Mouse (Mus musculus): ENCODE results near the gene Zfyve28. TPM values are rescaled to one million over a fixed set of nuclear protein-coding genes. Genes with fewer than 3 reads are reported as not detected.

Gene Zfyve28
- polyA plus RNA-seq, 1 experiment from 2014 or later, result 0.72 TPM

- Histone ChIP-seq H3K27ac (ENCODE audit: low read length) (no peak overlapping the region), H3K4me1 (ENCODE audit: control insufficient read depth, insufficient read depth, low read length) (peaks cover 6% of the 10 kb centered on the region), H3K36me3 (ENCODE audit: control insufficient read depth, insufficient read depth) (no peaks in the 10 kb centered on the region), H3K9ac (ENCODE audit: low read length) (no peak overlapping the region), H3K4me2 (ENCODE audit: low read depth, low read length) (no peak overlapping the region), H3K4me3 (ENCODE audit: low read length) (no peak overlapping the region), H3K27me3 (ENCODE audit: control insufficient read depth, insufficient read depth, low read length) (no peaks in the 10 kb centered on the region), H3K9me3 (replicated peaks; ENCODE audit: control insufficient read depth, low read length) (no peaks in the 10 kb centered on the region)
- 74% methylated on average over 7 of the region's 7 CpGs for WGBS
- peak; percentile 24; the same call in 1 of the 2 replicates for ATAC-seq (replicated peaks; ENCODE audit: extremely low read depth, insufficient read depth, low FRiP score)
These were observed 91.8 kb downstream of the Zfyve28 start for GRCm38 (mm10) chr5:34196423-34196822.

GRCm38 (mm10) chr5:34195786-34196185 is 92.5 kb downstream of the Zfyve28 start:
- H3K9me3 ChIP-seq (replicated peaks; ENCODE audit: control insufficient read depth, low read length), result no peaks in the 10 kb centered on the region
- H3K27me3 ChIP-seq (ENCODE audit: control insufficient read depth, insufficient read depth, low read length), result no peaks in the 10 kb centered on the region
- no peaks in the 10 kb centered on the region for H3K36me3 ChIP-seq (ENCODE audit: control insufficient read depth, insufficient read depth)
- H3K27ac ChIP-seq (ENCODE audit: low read length), result no peak overlapping the region
- ATAC-seq (replicated peaks; ENCODE audit: extremely low read depth, insufficient read depth, low FRiP score), result no peak
- H3K4me3 ChIP-seq (ENCODE audit: low read length), result no peak overlapping the region
- H3K4me1 ChIP-seq (ENCODE audit: control insufficient read depth, insufficient read depth, low read length), result peaks cover 4% of the 10 kb centered on the region; the same call in 1 of the 2 replicates
- WGBS, result 87% methylated on average over 12 of the region's 12 CpGs
- H3K9ac ChIP-seq (ENCODE audit: low read length), result no peak overlapping the region
- no peak overlapping the region for H3K4me2 ChIP-seq (ENCODE audit: low read depth, low read length)

- 63% methylated on average over 6 of the region's 6 CpGs for WGBS
- no peak overlapping the region for H3K4me3 ChIP-seq (ENCODE audit: low read length)
- H3K9me3 ChIP-seq (replicated peaks; ENCODE audit: control insufficient read depth, low read length), result no peaks in the 10 kb centered on the region
- no peaks in the 10 kb centered on the region for H3K27me3 ChIP-seq (ENCODE audit: control insufficient read depth, insufficient read depth, low read length)
- H3K27ac ChIP-seq (ENCODE audit: low read length), result no peak overlapping the region
- no peaks in the 10 kb centered on the region for H3K36me3 ChIP-seq (ENCODE audit: control insufficient read depth, insufficient read depth)
- no peak for ATAC-seq (replicated peaks; ENCODE audit: extremely low read depth, insufficient read depth, low FRiP score)
- H3K4me1 ChIP-seq (ENCODE audit: control insufficient read depth, insufficient read depth, low read length), result peaks cover 7% of the 10 kb centered on the region; the same call in 1 of the 2 replicates
- no peak overlapping the region for H3K4me2 ChIP-seq (ENCODE audit: low read depth, low read length)
- no peak overlapping the region for H3K9ac ChIP-seq (ENCODE audit: low read length)
These were observed 93.1 kb downstream of the Zfyve28 start for GRCm38 (mm10) chr5:34194975-34195662.

GRCm38 (mm10) chr5:34194426-34194825 is 93.8 kb downstream of the Zfyve28 start:
- H3K27ac ChIP-seq (ENCODE audit: low read length), result no peak overlapping the region
- ATAC-seq (replicated peaks; ENCODE audit: extremely low read depth, insufficient read depth, low FRiP score), result no peak
- H3K4me3 ChIP-seq (ENCODE audit: low read length), result no peak overlapping the region
- WGBS, result 61% methylated on average over 1 of the region's 1 CpGs
- no peaks in the 10 kb centered on the region for H3K9me3 ChIP-seq (replicated peaks; ENCODE audit: control insufficient read depth, low read length)
- H3K36me3 ChIP-seq (ENCODE audit: control insufficient read depth, insufficient read depth), result no peaks in the 10 kb centered on the region
- H3K4me2 ChIP-seq (ENCODE audit: low read depth, low read length), result no peak overlapping the region
- no peak overlapping the region for H3K9ac ChIP-seq (ENCODE audit: low read length)
- peaks cover 9% of the 10 kb centered on the region for H3K4me1 ChIP-seq (ENCODE audit: control insufficient read depth, insufficient read depth, low read length)
- no peaks in the 10 kb centered on the region for H3K27me3 ChIP-seq (ENCODE audit: control insufficient read depth, insufficient read depth, low read length)

GRCm38 (mm10) chr5:34191843-34192242 is 96.4 kb downstream of the Zfyve28 start:
- ATAC-seq (replicated peaks; ENCODE audit: extremely low read depth, insufficient read depth, low FRiP score), result no peak
- 66% methylated on average over 4 of the region's 4 CpGs for WGBS

GRCm38 (mm10) chr5:34191021-34191420 is 97.2 kb downstream of the Zfyve28 start:
- no peak for ATAC-seq (replicated peaks; ENCODE audit: extremely low read depth, insufficient read depth, low FRiP score)
- no peaks in the 10 kb centered on the region for H3K36me3 ChIP-seq (ENCODE audit: control insufficient read depth, insufficient read depth)
- no peak overlapping the region for H3K4me2 ChIP-seq (ENCODE audit: low read depth, low read length)
- no peaks in the 10 kb centered on the region for H3K27me3 ChIP-seq (ENCODE audit: control insufficient read depth, insufficient read depth, low read length)
- H3K9me3 ChIP-seq (replicated peaks; ENCODE audit: control insufficient read depth, low read length), result no peaks in the 10 kb centered on the region
- H3K9ac ChIP-seq (ENCODE audit: low read length), result no peak overlapping the region
- H3K4me3 ChIP-seq (ENCODE audit: low read length), result no peak overlapping the region
- peaks cover 25% of the 10 kb centered on the region for H3K4me1 ChIP-seq (ENCODE audit: control insufficient read depth, insufficient read depth, low read length)
- no peak overlapping the region for H3K27ac ChIP-seq (ENCODE audit: low read length)
- WGBS, result 50% methylated on average over 4 of the region's 4 CpGs

More at GRCm38 (mm10) chr5:34191843-34192242, 96.4 kb downstream of the Zfyve28 start:
- Histone ChIP-seq H3K4me1 (ENCODE audit: control insufficient read depth, insufficient read depth, low read length) (peaks cover 21% of the 10 kb centered on the region), H3K36me3 (ENCODE audit: control insufficient read depth, insufficient read depth) (no peaks in the 10 kb centered on the region), H3K27me3 (ENCODE audit: control insufficient read depth, insufficient read depth, low read length) (no peaks in the 10 kb centered on the region), H3K4me3 (ENCODE audit: low read length) (no peak overlapping the region), H3K27ac (ENCODE audit: low read length) (no peak overlapping the region), H3K9me3 (replicated peaks; ENCODE audit: control insufficient read depth, low read length) (no peaks in the 10 kb centered on the region), H3K4me2 (ENCODE audit: low read depth, low read length) (no peak overlapping the region), H3K9ac (ENCODE audit: low read length) (no peak overlapping the region)

GRCm38 (mm10) chr5:34189521-34189920 is 98.7 kb downstream of the Zfyve28 start:
- ATAC-seq (replicated peaks; ENCODE audit: extremely low read depth, insufficient read depth, low FRiP score), result no peak
- 52% methylated on average over 1 of the region's 1 CpGs for WGBS
- Histone ChIP-seq H3K36me3 (ENCODE audit: control insufficient read depth, insufficient read depth) (no peaks in the 10 kb centered on the region), H3K27me3 (ENCODE audit: control insufficient read depth, insufficient read depth, low read length) (no peaks in the 10 kb centered on the region), H3K4me1 (ENCODE audit: control insufficient read depth, insufficient read depth, low read length) (peaks cover 40% of the 10 kb centered on the region), H3K9ac (ENCODE audit: low read length) (0 out of 2 replicates have a peak overlapping the region, but pooled peaks have one; percentile 27), H3K27ac (ENCODE audit: low read length) (no peak overlapping the region), H3K4me3 (ENCODE audit: low read length) (no peak overlapping the region), H3K9me3 (replicated peaks; ENCODE audit: control insufficient read depth, low read length) (no peaks in the 10 kb centered on the region), H3K4me2 (ENCODE audit: low read depth, low read length) (no peak overlapping the region)

GRCm38 (mm10) chr5:34188856-34189255 is 99.4 kb downstream of the Zfyve28 start:
- H3K4me3 ChIP-seq (ENCODE audit: low read length), result peak overlapping the region; percentile 75; the same call in 1 of the 2 replicates
- 75% methylated on average over 2 of the region's 2 CpGs for WGBS
- no peaks in the 10 kb centered on the region for H3K27me3 ChIP-seq (ENCODE audit: control insufficient read depth, insufficient read depth, low read length)
- H3K4me2 ChIP-seq (ENCODE audit: low read depth, low read length), result peak overlapping the region; percentile 65
- ATAC-seq (replicated peaks; ENCODE audit: extremely low read depth, insufficient read depth, low FRiP score), result no peak
- peak overlapping the region; percentile 83 for H3K9ac ChIP-seq (ENCODE audit: low read length)
- no peaks in the 10 kb centered on the region for H3K9me3 ChIP-seq (replicated peaks; ENCODE audit: control insufficient read depth, low read length)
- peak overlapping the region; percentile 95; the same call in 1 of the 2 replicates for H3K27ac ChIP-seq (ENCODE audit: low read length)
- H3K36me3 ChIP-seq (ENCODE audit: control insufficient read depth, insufficient read depth), result no peaks in the 10 kb centered on the region
- peaks cover 46% of the 10 kb centered on the region for H3K4me1 ChIP-seq (ENCODE audit: control insufficient read depth, insufficient read depth, low read length)

GRCm38 (mm10) chr5:34187601-34188316 is 100.5 kb downstream of the Zfyve28 start, which contains the start of gene Mxd4:
Gene Mxd4 (minus strand): TSS chr5:34187720.
- Histone ChIP-seq H3K4me2 (ENCODE audit: low read depth, low read length) (peak within 1 kb of the TSS; percentile 83), H3K4me3 (ENCODE audit: low read length) (peak within 1 kb of the TSS; percentile 75), H3K9ac (ENCODE audit: low read length) (peak within 1 kb of the TSS; percentile 84), H3K36me3 (ENCODE audit: control insufficient read depth, insufficient read depth) (no peaks in the 10 kb centered on the region), H3K4me1 (ENCODE audit: control insufficient read depth, insufficient read depth, low read length) (peaks cover 57% of the 10 kb centered on the region), H3K27ac (ENCODE audit: low read length) (peak within 1 kb of the TSS; percentile 95), H3K9me3 (replicated peaks; ENCODE audit: control insufficient read depth, low read length) (no peaks in the 10 kb centered on the region), H3K27me3 (ENCODE audit: control insufficient read depth, insufficient read depth, low read length) (no peaks in the 10 kb centered on the region)
- WGBS, result under 1% methylated on average over 60 of the region's 60 CpGs
- peak; percentile 95 for ATAC-seq (replicated peaks; ENCODE audit: extremely low read depth, insufficient read depth, low FRiP score)
